Mouse (Mus musculus) lung, postnatal 25 days (tissue): ENCODE measurements around the gene Dcxr.
"Not testable (repeated sequence)": the region's sequence is repeated elsewhere in the genome, so short reads cannot be mapped to it uniquely, and the experiment has no call there.

Experiments
- DNase-seq: peaks from one replicate; pipeline ENCODE4 v3.0.0; 2022; ENCODE audit warnings: low spot score

The Dcxr gene

DNA sequence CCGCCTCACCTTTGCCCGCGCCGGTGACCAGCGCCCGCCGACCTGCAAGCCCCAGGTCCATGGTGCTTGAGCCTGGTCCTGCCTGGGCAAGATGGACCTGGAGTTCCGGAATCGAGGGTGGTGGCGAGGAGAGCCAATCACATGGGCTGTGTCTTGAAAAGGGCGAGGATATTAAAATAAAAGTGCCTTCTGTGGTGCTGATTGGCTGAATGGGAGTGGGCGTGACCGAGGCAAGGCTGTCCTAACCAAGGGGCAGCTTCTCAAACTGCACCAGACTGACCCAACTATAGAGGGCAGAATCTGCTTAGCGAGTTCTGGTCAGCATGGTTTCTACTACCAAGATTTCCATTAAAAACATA is at the start of gene Dcxr:
Dcxr (minus strand) TSS at position 113 of the 359 bp plus-strand sequence.
- peak; percentile 97 for DNase-seq

DNA sequence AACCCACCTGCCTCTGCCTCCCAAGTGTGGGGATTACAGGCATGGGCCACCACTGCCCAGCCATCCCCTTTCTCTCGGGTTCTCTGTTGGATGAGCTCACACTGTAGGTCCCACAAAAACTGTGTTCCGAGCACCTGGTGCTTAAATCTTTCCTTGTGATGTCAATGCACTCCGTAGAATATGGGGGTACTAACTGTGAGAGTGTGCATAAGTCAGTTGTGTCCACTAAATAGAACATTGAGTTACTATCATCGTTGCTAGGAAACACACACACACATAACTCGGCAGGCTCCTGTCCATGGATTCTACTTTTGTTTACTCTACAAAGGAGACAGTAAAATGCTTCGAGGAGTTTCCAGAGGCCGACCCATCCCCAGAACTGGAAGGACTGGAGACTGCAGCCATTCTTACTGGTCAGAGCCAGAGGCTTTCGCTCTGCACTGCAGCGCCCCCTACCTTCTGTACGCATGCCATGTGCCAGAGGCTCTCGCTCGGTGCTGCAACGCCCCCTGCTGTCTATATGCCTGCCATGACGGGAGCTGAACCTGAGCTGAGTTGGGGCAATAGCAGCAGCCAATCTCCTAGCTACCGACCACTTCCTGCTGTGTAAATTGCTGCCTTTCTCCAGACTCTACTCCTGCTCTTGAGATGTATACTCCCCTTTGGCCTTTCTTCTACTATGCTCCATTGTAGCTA is 48.8 kb upstream of the Dcxr start:
- DNase-seq = peak; percentile 94

DNA sequence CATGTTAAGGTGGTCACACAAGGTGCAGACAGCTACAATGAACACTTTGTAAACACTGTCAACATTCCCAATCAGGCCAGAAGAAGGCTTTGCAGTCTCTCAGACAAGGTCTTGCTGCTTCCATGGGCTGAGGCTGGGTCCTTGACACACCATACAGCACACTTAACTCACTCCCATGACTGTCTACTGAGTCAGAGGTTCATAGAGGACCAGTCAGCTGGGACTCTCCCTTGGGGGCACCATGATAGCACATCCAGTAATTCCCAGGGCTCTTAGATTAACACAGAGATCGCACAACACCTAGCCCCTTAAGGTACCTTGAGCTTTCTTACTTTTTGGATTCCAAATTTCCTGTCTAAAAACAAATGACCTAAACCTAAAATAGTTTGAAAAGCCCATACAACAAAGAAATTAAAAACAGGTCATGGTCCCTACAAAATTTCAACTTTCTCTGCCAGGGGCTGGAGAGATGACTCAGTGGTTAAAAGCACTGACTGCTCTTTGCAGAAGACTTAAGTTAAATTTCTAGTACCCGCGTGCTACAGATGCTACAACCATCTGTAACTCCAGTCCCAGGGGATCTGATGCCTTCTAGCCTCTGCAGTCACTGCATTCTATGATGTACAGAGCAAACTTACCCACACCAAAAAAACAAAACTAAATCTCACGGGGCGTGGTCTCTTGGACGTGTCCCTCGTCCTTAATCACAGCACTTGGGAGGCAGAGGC is 46.5 kb upstream of the Dcxr start:
- DNase-seq = no peak

- no peak for DNase-seq
Measured at GRCm38 (mm10) chr11:120772749-120773148, 45.7 kb upstream of the Dcxr start.

DNA sequence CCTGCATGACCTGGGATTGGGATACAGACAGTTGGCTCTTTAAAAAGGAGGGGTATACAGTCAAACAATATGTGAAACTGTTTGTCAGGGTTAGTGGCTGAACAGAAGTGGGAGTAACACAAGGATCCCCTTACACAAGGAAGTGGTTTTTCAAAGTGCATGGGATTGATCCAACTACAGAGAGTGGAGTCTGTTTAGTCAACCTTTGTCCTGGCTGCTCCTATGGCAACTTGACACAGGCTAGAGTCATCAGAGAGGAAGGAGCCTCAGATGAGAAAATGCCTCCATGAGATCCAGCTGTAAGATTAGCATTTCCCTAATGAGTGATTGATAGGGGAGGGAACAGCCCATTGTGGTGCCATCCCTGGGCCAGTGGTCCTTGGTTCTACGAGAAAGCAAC is 41.1 kb upstream of the Dcxr start:
- DNase-seq = peak; percentile 34

GRCm38 (mm10) chr11:120767023-120767422 is 39.9 kb upstream of the Dcxr start:
- DNase-seq = not testable (repeated sequence)

GRCm38 (mm10) chr11:120763121-120763999 is 36.3 kb upstream of the Dcxr start:
- DNase-seq = not testable (repeated sequence)

DNA sequence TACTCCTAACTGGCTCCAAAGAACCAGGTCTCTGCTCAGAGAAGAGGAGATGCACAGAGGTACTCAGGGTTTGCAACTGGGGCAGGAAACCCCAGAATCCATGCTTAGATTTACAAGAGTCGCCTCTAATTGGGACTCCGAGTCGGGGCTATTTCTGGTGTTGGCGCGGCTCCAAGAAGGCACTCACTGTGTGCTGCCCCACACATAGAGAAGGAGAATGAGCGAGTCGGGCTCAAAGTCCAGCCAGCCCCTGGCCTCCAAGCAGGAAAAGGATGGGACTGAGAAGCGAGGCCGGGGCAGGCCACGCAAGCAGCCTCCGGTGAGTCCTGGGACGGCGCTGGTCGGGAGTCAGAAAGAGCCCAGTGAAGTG is 35.6 kb upstream of the Dcxr start, which contains the start of gene Hmga1b:
Hmga1b (plus strand) TSS at position 123 of the 370 bp plus-strand sequence.
- DNase-seq = not testable (repeated sequence)

GRCm38 (mm10) chr11:120761811-120762671 is 35.0 kb upstream of the Dcxr start:
- no peak for DNase-seq

DNA sequence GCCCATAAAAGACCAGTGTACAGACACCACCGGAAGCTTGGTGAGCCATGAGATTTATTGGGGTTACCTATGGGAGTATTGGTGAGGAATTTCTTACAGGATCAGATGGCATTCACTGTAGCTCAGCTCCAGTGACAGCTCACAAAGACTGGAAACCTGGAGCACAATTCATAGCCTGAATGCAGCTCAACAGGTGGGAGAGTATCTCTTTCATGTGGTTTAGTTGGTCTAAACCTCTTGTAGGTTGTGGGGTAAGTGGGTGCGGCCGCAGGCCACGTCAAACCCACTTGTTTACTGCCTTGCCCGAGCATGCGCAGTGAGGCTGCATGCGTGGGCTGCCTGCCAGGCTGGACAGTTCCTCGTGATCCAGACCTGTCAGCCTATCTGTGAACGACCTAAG is 33.2 kb upstream of the Dcxr start:
- DNase-seq = no peak

DNA sequence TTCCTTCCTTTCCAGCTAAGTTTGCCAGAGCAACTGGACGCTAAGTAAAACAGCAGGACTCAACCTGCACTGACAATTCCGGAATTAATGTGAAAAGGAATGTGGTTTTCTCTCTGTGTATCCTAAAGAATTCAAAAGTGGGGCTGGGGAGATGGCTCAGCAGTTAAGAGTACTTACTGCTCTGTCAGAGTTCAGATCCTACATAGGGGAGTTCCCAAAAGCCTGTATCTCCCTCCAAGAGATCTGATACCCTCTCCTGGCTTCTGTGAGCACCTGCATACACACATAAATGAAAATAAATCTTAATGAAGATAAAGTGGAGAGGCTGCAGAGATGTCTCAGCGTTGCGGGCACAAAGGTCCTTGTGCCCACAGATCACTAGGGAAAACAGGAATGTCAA is 24.5 kb upstream of the Dcxr start:
- DNase-seq = no peak

DNA sequence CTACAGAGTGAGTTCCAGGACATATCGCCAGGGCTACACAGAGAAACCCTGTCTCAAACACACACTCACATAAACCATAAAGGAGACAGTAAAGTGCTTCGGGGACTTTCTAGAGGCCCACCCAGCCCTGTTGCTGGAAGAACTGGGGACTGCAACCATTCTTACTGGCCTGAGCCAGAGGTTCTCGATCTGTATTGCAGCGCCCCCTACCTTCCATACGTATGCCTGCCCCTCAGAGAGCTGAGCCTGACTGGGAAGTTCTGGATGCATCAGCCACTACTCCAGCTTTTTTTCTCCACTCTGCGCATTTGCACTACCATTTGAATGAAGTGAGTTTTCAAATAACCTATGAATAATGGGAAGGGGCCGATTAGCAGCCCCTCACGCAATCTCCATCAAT is 22.3 kb upstream of the Dcxr start:
- no peak for DNase-seq

DNA sequence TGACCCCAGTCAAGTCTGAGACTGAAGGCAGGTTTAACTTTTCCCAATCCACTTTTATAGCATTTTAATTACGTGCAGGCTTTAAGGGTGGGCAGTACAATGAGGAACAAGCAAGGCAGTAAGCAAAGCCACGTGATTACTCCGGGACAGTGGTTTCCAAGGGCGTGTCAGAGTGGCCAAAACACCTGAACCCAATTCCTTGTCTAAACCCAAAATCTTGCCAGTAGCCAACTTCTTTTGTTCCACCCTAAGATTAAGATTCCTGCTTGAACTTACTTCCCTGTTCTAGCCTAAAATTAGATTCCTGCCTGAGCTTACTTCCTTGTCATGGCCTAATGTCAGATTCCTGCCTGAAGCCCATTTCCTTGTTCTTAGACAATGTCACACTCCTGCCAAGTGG is 20.9 kb upstream of the Dcxr start:
- no peak for DNase-seq

GRCm38 (mm10) chr11:120744121-120744701 is 17.1 kb upstream of the Dcxr start:
- peak; percentile 91 for DNase-seq

DNA sequence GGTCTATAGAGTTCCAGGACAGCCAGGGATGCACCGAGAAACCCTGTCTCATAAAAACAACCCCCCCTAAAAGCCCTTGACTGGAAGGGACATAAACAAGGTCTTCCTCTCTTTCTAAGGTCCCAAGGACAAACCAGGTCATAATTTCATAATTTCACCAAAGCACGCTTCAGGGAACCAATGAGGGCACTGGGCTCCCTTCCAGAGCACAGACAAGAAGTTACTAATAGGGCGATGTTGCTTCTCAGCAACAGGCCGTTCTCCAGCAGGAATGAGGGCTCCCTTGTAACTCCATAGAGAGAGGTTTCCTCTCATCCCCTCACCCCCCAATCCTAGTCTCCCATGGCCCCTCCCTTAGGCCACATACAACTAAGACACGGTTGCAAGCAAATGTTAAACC is 13.9 kb upstream of the Dcxr start:
- no peak for DNase-seq

- DNase-seq = no peak
Measured at GRCm38 (mm10) chr11:120736424-120736823, 9.3 kb upstream of the Dcxr start.

DNA sequence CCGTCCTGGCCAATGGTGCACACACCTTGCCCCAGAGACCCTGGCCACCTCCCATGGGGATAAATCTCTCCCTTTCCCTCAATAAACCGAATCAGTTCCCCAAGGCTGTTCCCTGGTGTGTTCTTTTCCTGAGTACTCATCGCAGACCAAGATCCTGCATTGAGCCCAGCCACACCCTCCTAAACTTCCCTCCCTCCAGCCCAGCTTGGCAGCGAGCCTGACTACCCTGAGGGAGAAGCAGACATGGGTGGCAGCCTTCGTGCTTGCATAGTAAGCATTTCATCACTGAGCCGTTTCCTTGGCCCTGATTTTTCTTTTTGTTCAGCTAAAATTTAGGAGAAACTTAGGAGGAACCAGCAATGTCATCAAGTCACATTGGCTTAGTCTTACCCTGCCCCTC is 6.4 kb upstream of the Dcxr start:
- DNase-seq = peak; percentile 83

- DNase-seq = peak; percentile 83
Measured at GRCm38 (mm10) chr11:120731858-120732680, 5.0 kb upstream of the Dcxr start, which contains the start of gene Cbr2. Gene Cbr2, minus strand, starts transcription at chr11:120732114.

DNA sequence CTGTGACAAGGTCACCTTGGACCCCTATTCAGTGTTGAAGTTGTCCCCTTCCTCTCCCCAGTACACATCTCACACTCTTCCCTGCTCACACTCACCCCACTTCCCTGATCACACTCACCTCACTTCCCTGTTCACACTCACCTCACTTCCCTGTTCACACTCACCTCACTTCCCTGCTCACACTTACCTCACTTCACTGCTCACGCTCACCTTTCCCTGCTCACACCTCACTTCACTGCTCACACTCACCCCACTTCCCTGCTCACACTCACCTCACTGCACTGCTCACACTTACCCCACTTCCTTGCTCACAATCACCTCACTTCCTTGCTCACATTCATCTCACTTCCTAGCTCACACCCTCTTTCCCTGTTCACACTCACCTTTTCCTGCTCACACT is 4.3 kb upstream of the Dcxr start:
- no peak for DNase-seq

DNA sequence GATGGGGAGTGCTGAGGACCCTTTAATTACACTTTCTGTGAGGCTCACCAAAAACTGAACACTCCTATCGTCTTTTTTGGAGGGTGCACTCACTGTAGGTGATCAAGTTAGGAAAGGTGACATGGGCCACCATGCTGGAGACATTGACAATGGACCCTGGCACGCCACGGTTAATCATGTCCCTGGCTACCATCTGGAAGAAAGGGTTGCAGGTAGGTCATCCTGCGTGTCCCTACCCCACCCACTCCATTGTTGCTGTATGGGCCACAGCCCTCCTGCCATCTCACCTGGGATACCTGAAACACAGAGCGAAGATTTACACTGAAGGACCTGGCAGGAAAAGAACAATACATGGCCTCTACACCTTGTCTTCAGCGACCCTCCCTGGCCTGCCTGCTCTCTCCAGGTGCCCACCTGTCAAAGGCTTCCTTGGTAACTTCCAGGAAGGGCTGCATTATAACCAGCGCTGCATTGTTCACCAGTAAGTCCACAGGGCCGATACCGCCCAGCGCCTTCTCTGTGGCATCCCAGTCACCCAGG is 3.3 kb upstream of the Dcxr start:
- DNase-seq = no peak
